Mouse (Mus musculus): Measurements from ENCODE around the gene Pdlim1.

GRCm38 (mm10) chr19:40259485-40259884 is 12.2 kb downstream of the Pdlim1 start:
- TF ChIP-seq CTCF (IDR thresholded peaks at IDR 0.05; ENCODE audit: extremely low read depth, insufficient read depth, low read length) (no peak), POLR2A (IDR thresholded peaks at IDR 0.05; ENCODE audit: extremely low read depth, insufficient read depth, low read length) (no peak)
